Mouse (Mus musculus): ENCODE results near the gene Hoxc5.

DNA sequence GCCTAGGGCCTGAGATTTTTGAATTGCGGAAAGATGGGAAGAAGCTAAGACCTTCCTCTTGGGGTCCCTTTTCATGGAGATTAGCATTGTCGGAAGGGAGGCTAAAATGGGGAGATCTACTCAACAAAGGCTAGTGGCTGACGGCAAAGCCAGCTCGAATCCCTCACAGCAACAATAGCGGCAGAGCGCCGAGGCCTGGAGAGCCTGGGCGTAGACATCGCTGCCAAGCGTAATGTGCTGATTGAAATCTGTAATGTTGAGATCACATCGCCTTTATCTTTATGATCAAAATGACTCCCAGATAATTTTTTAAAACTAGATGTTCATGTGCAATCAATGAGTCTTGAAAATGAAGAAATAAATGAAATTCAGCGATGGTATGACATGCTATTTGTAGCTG is 32.8 kb upstream of the Hoxc5 start:
- TF ChIP-seq CTCF (IDR thresholded peaks at IDR 0.05; ENCODE audit: borderline replicate concordance, control insufficient read depth, extremely low read depth, insufficient read depth, low read length, poor library complexity) (no peak), POLR2A (IDR thresholded peaks at IDR 0.05; ENCODE audit: control insufficient read depth, extremely low read depth, insufficient read depth, low read length, poor library complexity) (no peak)
